Mouse (Mus musculus) thymus, postnatal 10 days (tissue): ENCODE data around the gene Tulp4.
A peak's percentile ranks its signal among the peaks of the same experiment; 100 is the strongest.

ENCODE experiments used
- DNase-seq, 2 experiments: peaks; one replicate each; pipeline ENCODE4 v3.0.0; 2021; ENCODE audit warnings: low spot score in 2 of 2

The Tulp4 gene

DNA sequence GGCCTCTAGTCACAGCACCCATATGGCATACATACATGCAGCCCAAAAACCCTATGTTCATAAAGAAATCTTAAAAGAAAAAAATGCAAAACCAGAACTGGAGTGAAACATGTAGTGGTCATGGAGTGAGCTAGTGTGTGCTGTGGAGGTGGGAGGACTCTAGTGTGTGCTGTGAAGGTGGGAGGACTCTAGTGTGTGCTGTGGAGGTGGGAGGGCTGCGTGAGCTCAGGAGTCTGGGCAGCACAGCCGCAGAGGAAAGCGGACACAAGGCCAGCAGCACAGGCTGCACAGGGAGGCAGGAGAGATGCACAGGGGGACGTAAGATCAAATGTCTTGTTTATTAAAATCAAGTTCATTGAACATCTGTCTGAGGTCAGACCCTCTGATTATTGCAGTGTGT is 17.5 kb downstream of the Tulp4 start:
- no peak for DNase-seq

DNA sequence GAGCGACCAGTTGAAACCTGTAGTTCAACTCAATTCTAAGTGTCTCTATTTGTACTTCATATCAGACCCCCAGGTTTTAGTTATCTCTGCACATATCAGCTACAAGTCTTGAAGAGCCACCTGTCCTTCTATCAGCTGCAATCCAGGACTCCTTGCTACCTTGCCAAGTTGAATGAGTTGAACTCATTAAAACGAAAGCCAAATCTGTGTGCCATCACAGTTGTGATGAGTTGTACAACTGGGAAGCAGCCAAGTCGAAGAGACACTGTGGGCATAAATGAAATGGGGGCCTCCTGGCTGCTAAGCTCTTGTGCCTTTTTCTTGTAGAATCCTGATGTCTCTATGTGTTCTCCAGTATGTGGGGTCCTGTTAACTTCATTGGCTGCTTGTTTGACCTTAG is 19.2 kb downstream of the Tulp4 start:
- no peak for DNase-seq

DNA sequence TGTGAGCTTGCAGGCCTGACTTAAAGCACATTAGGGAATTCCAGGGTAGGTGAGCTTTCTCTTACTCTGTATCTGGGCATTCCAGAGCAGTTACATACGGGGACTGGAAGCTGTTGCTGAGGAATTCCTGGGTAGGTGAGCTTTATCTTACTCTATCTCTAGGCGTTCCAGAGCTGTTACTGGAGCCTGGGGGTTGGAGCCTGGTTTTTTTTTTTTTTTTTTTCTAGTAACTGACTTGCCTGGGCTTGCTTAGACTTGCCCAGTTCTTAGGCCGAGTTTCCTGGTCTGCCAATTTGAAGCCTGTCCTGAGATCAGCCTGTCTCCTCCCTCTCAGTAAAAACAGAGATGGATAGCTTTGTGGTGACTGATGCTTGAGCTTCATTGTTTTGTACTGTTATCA is 21.8 kb downstream of the Tulp4 start:
- DNase-seq, result no peak

DNA sequence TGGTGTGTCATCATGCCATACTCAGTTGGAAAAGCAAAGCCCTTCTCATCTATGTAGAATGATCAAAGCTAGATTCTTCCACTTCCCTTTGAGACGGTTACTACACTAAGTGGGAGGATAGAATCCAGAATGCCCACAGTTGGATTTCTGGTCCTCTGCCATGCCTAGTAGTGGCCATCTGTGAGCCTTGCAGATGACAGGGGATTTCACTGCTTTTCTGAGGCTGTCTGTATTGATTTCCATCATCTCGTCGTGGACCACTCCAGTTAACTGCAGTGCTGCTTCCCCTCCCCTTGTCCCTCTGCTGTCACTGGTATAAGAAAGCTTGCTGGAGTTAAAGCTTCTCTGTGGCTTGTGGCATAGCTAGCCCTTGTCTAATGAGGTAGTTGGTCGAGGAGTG is 23.1 kb downstream of the Tulp4 start:
- DNase-seq, result no peak

DNA sequence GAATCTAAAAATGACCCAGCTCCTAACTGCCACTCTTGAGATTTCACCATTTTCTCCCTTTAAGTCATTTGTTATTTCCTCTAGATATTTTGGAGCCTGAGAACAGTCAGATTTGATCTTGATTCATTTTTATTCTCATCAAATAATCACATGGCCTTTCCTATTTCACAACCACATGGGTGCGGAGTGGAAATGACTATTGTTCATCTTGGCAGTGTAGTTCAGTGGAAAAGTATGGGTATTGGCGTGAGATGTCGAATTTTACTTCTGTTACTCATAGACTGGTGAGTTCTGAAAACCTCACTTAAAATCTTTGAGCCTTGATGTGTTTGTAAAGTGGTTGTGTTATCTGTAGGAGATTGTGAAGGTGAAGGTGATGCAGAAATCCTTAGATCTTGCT is 24.8 kb downstream of the Tulp4 start:
- DNase-seq, result no peak

DNA sequence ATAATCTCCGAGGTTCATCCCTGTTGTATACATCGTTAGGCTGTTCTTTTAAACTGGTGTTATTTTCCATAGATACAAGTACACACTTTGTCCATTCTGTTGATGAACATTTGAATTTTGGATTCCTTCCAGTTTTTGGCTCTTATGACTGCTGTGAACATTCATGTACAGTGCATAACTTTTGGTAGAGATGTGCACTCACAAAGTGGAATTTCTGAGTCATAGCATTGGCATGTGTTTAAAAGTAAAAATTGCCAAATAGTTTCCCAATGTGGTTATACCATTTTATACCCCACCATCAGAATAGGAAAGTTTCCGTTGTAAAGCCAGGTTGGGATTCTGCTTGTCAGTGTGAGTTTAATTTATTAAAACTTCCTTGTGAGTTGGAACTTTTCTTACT is 34.6 kb downstream of the Tulp4 start:
- no peak for DNase-seq

DNA sequence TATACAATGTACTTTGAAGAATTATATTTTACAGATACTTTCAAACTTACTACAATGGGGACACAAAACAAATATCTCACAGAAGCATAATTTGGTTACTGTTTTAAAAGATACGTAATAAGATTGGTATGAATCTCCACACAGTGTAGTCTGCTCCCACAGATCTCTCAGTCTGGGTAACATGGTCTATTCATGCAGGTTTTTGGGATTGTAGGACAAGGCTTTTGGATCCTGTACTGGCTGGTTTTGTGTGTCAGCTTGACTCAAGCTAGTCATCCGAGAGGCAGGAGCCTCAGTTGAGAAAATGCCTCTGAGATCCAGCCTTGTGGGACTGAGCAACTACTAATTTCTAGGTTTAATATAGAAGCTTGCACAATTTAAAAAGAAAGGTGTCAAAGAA is 35.1 kb downstream of the Tulp4 start:
- no peak for DNase-seq

DNA sequence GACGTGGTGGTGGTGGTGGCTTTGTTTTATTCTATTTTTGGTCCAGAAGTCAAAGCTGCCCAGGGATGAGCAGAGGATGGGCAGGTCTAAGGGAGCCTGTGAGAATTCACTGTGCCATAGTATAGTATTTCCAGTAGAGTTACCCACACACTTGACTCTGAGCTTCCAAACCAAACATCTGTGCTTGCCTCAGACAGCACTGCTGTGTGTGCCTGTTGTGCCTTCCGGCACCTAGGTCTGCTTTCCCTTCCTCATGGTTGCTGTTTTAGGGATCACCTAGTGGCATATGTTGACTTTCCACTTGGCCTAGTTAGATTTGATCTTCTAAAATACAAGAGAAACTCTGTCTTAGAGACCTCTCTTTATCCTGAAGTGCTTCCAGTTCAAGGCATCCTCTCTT is 39.0 kb downstream of the Tulp4 start:
- no peak for DNase-seq

DNA sequence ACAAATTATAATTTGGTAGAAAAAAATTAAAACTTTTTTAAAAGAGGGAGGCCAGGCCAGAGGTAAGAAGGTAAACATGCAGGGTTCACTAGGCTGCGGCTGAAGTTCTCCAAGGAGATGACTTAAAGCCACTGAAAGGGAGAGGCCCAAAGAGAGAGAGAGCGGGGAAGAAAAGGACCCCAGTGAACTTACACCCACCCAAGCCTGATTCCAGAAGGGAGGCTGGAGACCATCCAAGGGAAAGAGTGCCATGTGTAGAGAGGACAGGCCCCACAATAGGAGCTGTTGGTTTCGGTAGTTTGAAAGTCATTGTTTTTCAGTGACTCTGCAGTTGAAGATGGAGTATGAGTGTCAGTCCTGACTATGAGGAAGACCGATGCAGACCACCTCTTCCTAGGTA is 46.7 kb downstream of the Tulp4 start:
- no peak for DNase-seq

DNA sequence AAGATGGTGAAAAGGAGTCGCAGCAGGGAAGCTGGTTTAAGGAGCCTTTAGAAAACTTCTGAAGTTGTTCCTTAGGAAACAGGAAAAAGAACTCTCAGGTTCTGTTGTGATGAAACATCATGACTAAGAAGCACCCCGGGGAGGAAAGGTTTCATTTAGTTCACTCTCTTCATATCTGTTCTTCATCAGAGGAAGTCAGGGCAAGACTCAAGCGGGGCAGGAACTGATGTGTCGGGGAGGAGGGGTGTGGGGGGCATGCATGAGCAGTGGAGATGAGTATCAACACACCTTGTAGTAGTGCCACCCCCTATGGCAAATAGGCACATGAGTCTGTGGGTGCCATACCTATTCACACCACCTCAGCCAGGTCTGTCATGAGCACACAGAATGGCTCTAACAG is 47.3 kb downstream of the Tulp4 start:
- DNase-seq, result peak in 1 of 2 experiments; percentile 18

DNA sequence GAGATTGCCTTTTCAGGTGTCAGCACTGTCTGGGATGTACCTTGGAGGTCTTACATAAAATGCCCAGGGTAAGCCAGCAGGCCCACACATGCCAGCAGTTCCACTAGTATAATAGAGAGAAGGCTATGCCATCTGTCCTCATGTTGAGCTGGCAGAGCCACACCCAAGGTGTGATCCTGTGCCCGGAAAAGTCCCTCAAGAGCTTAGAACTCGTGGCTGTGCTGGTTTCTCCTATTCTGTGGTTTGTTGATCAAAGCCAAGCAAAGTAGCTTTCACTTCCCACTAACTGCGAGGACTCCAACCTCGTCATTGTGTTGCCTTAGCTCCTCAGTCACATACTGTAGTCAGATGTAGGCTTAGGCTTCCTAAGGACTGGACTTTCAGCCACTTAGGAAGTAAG is 48.1 kb downstream of the Tulp4 start:
- no peak for DNase-seq

DNA sequence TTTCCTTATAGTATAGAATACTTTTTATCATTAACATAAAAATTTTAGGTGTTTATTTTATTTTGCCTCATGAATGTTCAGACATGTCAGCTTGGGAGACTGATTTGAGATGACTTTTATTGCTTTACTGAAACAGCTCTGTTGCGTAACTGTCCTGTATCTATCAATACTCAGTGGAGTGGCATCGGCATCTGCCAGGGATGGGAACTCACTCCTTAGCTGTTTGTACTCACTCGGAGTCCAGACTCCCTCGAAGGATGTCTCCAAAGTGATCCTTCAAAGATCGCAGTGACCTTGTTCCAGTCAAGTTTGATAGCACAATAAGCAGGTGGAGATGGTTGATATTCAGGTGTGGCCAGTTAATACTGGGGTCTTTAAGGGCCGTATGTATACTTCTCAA is 54.3 kb downstream of the Tulp4 start:
- no peak for DNase-seq

DNA sequence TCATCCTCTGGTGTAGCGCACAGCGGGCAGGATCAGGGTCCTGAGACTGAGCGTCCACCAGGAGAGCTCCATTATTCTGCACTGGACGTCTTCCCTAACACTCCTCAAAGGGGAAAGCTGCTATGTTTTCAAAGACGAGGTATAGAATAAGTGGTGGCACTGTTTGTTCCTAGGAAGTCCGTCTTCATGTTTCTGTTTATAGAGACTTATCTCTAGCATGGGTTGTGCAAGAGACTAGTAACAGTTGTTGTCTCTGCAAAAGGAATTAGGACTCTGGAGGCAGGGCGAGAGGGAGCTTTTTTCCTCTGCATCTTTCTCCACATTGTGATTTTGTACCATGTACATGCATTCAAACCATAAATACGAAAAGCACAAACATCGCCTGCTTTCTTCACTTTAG is 55.7 kb downstream of the Tulp4 start:
- no peak for DNase-seq

DNA sequence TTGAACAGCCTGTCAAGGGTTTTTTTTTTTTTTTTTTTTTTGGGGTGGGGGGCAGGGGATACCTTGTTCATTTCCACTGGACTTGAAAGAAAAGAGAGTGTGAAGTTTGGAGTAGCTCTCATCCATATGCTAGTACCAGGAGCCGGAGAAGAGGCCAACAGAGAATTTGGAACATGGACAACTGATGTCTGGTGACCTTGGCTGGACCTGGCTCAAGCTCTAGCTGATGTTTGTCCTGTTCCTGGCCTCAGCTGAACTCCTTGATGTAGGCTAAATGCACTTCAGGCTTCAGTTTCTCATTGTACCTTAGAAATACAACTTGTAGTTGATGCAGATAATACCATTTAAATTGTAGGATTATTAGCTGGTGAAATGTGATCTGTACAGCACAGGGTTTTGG is 56.5 kb downstream of the Tulp4 start:
- DNase-seq, result no peak

DNA sequence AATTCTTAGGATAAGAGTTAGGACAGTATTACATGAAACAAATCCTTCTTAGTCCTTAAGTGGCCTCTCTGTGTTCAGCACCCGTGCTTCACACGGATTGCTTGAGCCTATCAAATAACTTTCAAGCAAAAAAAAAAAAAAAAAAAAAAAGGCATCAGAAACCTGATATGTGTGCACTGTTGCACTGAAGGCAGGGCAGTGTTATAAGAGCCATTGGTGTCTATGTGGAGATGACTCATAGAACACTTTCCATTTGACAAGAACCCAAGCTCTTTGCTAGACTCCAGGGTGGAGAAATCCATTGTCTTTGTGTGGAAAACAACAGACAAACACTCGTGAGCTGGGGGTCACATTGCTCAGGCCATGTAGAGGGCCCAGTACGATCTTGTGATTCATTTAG is 58.7 kb downstream of the Tulp4 start:
- DNase-seq, result no peak

DNA sequence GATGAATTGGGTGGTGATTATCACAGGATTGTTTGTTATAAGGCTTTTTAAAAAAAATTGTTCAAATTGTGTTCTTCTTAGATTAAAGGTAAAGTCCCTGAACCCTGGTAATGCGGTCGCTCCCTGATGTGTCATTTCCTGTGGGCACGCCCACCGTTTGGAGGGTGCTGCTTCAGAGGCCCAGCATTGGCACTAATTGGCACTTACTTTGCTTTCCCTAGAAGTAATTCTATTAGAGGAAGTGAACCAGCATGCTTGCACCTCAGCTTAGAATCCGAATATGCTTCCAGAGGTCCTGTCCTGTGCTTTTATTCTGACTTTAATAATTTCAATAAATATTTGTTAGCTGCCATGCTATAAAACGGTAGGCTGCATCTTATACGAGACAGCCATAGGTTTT is 66.2 kb downstream of the Tulp4 start:
- no peak for DNase-seq

DNA sequence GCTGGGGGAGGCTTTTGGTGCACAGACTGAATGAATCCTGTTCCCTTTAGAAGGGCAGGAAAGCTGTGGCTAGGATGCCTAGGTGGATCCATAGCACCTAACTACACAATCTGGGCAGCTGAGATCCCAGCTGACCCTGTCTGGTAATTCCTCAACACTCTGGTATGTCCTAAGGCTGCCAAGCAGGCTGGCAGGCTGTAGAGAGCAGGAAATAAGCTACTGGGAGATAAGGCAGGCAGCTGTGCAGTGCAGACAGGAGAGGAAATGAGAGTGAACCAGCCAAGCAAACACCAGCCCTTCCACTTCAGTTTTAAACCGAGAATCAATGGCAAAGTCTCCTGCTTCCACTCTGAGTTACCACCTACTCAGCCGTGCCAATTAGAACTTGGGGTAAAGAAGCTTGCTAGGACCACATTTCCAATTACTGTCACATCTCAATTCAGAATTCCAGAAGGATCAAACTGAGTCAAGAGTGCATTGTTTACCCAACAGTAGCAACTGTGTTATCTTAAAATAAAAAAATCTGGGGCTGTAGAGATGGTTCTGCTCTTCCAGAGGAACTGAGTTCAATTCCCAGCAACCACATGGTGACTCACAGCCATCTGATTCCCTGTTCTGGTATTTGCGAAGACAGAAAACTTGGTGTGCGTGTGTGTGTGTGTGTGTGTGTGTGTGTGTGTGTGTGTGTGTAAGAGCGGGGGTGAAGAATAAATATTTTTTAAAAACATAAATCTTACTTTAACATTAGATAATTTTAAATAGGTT is 66.9 kb downstream of the Tulp4 start:
- peak in 1 of 2 experiments; percentile 11 for DNase-seq

DNA sequence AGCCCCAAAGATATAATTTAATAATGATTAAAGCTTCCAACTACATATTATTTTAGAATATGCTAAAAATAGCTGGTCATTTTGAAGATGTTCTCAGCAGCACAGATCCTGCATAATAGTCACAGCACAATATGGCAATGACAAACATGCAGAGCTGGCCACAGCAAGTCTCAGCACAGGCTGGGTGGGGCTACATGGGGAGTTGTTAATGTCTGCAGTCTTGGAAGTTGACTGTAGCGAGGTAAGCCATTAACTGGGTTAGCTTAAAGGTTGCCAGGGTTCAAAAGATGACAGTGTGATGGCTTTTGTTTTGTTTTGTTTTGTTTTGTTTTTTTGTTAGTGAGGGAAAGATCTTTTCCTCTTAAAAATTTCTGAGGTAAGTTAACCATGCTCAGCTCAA is 68.3 kb downstream of the Tulp4 start:
- DNase-seq, result no peak

DNA sequence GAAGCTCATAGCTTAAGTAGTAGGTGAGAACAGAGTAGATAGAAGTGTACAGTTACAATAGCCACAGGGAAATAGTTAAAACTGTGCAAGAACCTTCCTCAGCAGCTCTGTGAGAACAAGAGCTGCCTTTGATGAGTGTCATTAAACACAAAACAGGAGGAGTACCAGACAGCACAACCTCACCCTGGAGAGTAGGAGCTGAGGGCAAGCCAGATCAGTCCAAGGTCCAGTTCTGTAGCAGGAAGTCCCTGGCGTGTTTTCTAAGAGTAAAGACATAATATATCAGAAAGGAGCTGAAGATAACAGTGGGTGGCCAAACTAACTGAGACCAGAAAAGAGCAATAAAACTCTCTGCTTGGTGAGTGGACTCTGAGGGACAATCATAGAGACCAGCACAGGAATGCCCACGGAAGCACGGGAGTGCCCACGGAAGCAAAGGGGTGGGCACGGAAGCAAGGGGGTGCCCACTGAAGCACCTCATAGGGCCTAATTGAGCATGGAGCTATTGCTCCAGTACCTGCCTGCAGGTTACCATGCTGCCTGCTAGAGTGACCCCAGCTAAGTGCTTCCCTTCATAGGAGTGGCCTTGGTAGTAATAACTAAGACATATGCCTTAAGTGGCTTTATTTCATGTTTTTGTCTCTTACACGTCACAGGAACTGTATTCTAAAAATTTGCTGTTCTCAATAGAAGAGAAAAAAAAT is 72.5 kb downstream of the Tulp4 start:
- no peak for DNase-seq

DNA sequence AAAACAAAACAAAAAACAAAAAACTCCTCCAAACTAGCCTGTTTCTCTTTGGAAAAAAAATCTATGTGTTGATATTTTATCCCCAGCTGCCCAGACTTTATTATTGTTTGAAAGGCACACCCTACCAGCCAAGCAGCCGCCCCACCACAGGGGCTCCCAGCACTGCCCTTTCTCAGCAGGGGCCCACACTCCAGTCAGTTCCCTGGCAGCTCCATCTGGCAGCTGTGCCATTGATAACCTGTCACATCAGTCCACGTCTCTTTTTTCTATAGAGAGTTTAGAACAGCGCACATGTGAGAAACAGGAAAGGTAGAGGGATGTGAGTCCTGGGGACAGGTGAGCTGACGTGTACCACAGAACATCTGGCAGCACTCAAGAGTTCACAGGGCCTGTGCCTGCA is 73.2 kb downstream of the Tulp4 start:
- no peak for DNase-seq

DNA sequence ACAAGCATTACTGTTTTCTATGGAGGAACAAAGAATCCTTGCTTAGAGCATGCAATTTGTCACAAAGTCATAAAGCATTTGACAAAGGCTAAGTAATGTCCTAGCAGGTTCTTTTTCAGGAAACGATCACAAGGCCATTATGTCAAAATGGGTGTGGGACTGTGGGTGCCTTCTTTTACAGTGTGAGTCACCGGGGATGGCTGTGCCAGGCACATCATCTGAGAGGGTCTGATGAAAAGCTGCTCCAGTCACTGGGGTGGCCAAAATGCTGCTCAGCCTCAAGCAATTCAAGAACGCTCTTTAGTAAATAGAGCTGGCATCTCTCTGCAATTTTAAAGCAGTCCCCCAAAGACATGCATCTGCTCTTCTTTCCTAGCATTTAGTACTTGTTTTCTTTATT is 74.2 kb downstream of the Tulp4 start:
- no peak for DNase-seq

DNA sequence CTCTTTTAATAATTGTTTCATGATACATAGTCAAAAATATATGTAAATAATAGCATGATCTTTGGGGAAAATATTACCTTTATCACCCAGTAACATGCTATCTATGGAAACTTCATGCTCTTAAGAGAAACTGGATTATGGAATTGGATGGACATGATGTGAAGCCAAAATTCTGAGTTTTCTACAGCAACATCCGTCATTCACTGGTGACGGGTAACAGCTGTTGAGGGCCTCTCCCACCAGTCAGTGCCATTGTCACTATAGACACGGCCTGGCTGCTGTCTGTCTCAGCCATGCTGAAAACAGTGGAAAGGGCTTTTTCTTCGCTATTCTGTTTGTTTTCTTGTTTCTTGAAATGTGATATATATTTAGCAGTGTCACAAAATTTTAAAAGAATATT is 76.5 kb downstream of the Tulp4 start:
- no peak for DNase-seq

DNA sequence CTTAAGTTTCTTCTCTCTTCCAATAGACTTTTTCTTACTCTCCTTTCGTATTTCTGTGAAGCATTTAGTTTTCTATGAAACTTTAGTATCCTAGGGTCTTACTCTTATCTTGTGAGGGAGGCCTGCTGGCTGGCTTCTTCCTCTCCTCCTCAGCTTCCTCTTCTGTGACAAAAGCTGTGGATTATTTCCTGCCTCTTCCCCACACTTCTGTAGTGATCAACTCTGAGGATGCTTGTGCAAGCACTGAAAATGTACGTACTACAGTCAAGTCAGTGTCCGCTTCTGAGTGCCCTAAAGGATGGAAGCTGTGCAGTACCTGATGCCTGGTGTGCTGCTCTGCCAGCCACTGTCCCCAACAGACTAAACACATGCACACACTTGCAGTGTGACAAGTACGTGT is 80.4 kb downstream of the Tulp4 start:
- DNase-seq, result no peak

DNA sequence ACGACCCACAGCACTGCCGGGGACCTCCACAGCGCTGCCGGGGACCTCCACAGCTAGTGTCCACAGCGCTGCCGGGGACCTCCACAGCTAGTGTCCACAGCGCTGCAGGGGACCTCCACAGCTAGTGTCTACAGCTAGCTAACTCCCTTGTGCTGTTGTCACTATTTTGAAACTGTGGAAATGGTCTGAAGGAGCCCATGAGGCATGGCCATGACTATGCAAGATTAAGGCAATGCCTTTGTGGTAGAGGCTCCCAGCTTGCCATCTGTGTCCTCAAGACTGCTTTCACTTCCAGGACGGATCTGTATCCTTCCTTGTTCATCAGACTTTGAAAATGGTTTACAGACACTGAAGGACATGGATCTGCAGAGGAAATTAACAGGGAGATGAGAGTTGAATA is 80.9 kb downstream of the Tulp4 start:
- no peak for DNase-seq
